Mouse (Mus musculus) embryo, embryonic 10.5 days (tissue): ENCODE measurements around the gene Ndufs1.
"Not testable (repeated sequence)": the region's sequence is repeated elsewhere in the genome, so short reads cannot be mapped to it uniquely, and the experiment has no call there.

Experiments
- DNase-seq: peaks from one replicate; pipeline ENCODE4 v3.0.0-alpha.2; 2015; ENCODE audit warnings: low spot score

Ndufs1 gene

GRCm38 (mm10) chr1:63182636-63183270 lies 6.1 kb upstream of the Ndufs1 start:
- DNase-seq: peak; percentile 78

DNA sequence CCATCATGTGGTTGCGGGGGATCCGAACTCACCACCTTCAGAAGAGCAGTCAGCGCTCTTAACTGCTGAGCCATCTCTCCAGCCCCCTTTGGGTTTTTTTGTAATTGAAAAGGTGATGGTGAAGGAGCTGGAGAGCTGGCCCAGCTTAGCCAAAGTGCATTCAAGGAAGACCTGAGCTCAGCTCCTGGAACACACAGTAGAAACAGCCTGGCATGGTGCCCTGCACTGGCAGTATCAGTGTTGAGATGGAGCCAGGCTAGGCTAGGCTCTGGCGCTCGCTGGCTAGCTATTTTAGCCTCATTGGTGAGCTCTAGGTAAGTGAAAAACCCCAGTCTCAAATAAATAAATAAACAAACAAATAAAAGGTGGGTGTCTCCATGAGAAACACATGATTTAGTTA lies 5.6 kb upstream of the Ndufs1 start:
- no peak for DNase-seq

DNA sequence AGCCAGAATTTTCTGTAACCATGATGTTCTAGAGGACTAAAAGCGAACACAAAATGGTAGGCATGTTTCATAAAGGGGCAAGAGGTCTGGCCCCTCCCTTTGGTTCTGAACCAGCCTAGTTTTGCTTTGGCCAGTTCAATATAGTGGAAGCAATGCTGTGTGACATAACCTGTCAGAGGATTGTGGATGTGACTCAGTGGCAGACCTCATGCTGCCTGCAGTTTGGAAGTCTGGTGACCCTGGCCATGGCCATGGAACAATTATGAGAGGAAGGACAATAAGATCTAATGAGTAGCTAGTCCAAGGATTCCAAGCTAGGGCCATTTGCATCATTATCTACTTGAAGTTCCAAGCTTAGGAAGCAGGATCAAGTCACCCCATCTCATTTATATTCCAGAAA lies 4.8 kb upstream of the Ndufs1 start:
- no peak for DNase-seq

DNA sequence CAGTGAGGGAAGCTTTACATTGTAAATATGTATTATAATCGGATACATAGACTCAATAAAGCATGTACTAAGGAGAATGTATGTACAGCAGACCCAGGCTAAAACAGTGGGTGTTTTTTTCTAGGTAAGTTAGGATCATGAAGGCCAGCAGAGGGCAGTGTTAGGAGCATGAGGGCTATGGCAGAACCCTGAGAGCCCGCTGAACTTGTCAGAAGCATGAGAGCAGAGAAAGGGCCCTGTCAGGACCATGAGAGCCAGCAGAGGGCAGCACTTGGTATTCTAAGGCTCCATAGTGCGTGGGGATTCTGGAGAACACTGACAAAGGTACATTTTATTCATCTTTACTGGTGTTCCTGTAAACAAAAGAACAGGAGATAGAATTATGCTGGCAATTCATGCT lies 4.4 kb upstream of the Ndufs1 start:
- peak; percentile 99 for DNase-seq

GRCm38 (mm10) chr1:63180575-63180974 lies 3.9 kb upstream of the Ndufs1 start:
- DNase-seq: not testable (repeated sequence)

- no peak for DNase-seq
Measured at GRCm38 (mm10) chr1:63180122-63180521, 3.5 kb upstream of the Ndufs1 start.

GRCm38 (mm10) chr1:63178308-63178707 lies 1.7 kb upstream of the Ndufs1 start:
- DNase-seq: no peak

GRCm38 (mm10) chr1:63176259-63176603 lies 402 bp downstream of the Ndufs1 start:
- no peak for DNase-seq

DNA sequence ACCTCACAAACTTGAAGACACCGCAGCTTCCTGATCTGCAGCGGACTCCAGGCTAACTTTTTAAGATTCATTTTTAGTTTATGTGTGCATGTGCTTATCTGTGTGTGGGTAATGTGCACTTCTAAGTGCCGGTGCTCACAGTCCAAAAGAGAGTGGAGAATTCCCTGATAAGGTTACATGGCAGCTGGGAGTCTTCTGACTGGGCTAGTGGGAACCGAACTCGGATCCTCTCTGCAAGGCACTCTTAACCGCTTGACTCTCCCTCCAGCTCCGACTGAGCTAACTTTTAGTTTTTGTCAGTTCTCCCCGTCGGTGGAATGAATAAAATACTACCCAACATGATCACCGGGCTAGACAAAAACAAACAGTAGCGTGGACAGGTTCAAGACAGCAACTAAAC lies 780 bp downstream of the Ndufs1 start:
- no peak for DNase-seq

GRCm38 (mm10) chr1:63168638-63169037 lies 8.0 kb downstream of the Ndufs1 start:
- no peak for DNase-seq

DNA sequence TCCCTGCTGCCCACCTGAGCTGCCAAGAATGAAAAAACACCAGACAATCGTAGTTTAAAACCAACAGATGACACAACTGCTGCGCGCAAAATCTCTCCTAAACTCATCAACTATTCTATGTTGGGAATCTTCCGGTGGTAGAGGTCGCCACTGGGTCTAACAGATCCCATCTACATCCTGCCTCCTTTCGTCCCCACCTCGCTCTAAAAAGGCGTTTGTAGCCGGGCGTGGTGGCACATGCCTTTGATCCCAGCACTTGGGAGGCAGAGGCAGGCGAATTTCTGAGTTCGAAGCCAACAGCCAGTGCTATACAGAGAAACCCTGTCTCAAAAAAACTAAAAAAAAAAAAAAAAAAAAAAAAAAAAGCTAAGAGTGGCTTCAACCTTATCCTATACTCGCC lies 36.4 kb downstream of the Ndufs1 start:
- no peak for DNase-seq

DNA sequence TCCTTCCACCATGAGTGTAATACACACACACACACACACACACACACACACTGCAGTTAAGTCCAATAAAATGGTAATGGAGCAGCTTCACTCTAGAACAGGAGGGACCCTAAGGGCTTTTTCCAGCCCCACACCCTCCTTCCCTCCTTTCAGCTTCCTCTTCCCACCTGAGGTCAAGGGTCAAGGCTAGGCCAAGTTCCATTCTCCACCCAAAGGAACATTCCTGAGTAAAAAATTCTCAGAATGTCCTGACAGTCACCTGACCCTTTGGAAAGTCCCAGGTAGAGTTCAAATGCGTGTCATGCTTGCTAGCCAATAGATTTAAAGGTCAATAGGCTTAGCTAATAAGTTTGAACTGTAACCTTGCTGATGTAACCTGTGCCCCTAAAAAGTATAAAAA lies 38.0 kb downstream of the Ndufs1 start:
- DNase-seq: not testable (repeated sequence)

- no peak for DNase-seq
Measured at GRCm38 (mm10) chr1:63137971-63138370, 38.7 kb downstream of the Ndufs1 start.

- no peak for DNase-seq
Measured at GRCm38 (mm10) chr1:63134530-63134929, 42.1 kb downstream of the Ndufs1 start.

DNA sequence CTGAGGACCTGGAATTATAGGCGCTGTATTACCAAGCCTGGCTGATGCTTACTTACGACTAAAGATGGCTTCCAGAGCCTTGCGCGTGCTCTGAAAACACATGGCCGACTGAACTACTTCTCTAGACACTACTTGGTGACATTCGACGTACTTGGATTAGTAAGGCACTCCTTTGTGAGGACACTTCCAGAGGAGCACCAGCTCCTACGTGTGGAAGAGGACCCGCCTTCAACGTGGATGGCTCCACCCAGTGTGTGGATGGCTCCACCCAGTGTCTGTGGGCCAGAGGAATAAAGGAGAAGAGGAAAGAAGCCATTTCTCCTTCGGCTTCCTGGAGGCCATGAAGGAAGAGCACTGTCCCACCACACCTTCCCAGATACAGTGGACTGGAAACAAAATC lies 44.9 kb downstream of the Ndufs1 start:
- DNase-seq: no peak

- DNase-seq: no peak
Measured at GRCm38 (mm10) chr1:63130883-63131282, 45.8 kb downstream of the Ndufs1 start.

DNA sequence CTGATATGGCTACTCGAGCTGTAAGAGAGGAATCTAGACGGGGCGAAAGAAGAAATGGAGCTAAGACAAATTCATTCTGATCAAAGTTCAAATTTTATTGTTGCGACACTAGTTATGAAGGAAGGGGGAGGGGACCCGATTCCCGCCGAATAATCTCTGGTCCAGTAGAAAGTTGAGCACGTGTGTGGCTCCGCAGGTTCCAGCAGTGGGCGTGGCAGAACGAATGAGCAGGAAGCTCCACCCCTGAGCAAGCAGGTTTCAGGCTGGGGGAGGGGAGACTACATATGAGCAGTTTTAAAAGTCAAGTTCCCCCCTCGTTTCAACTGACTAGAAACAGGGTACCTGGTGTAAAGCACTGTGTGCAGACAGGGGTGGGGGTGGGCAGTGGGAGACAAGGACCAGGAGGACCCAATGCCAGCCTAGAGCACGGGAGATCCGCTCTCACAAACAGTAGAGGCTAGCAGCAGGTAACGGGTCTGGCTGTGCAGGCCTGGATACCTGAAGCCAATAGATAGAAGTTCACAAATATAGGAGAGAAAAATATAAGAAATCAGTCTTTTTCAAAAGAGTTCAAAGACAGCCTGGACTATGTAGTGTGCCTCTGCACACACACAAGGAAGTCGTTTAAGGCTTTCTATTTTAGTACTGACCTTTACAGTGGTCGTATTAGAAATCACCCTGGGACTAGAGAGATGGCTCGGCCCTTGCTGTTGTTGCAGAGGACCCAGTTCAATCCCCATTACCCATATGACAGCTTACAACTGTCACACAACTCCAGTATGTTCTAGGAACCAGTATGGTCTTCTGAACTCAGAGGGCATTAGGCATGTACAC lies 46.6 kb downstream of the Ndufs1 start:
- peak; percentile 25 for DNase-seq

DNA sequence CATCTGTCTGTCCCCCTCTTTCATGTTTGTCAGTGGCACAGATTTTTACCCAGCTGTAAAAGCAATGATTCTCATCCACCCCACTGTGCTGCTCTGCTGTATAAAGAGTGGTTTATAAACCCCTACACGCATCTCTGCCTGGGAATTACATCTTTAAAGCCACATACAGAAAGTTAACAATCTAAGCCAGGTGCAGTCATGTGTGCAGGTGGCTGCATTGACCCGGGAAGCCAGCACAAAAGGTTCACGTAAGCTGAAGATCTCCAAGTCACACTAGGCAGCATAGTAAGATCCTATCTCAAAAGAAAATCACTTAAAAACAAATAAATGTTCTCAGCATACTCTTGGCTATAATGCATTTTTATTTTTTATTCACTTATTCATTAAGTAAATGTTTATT lies 47.4 kb downstream of the Ndufs1 start:
- DNase-seq: peak; percentile 19

- DNase-seq: no peak
Measured at GRCm38 (mm10) chr1:63126206-63126605, 50.4 kb downstream of the Ndufs1 start.

DNA sequence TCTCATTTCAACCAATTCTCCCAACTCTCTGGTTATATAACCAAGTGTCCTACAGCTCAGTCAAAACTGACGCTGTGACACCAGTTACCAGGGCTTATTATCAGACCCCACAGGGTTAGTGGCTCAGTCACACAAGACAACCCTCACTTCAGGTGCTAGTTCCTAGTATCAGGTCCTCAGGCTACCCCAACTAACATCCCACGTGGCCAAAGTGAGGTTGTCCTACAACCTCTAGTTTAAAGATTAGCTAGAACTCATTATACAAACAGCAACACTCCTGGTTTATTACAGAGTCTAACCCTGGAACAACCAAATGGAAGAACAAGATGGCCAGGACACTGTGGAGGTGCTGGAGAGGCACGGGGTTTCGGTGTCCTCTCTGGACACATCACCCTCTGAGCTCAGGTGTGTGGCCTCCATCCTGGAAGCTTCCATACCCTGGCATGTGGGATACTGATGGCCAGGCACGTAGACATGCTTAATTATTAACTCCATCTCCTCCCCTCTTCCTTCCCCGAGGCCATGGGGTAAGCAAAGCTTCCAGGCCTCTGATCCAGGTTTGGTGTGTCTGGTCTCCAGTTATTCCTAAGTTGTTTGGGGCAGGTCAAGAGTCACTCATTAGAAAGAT lies 52.7 kb downstream of the Ndufs1 start:
- no peak for DNase-seq

DNA sequence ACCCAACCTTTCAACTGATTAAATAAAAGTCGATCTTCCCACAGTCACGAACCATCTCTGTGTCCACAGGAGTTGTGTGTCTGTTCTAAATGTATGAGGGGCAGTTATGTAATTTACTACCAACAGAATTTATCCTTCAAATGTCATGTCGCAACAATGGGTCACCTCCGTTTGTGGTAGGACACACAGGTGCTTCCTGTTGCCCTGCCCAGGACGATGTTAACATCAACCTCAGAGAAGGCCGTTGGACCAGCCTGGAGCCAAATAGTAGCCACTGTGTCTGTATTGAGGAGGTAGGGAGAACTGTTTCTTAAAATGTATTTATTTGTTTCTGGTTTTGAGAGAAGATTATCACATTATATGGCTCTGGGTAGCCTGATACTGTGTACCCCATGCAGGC lies 54.6 kb downstream of the Ndufs1 start:
- no peak for DNase-seq

GRCm38 (mm10) chr1:63120382-63120781 lies 56.3 kb downstream of the Ndufs1 start:
- no peak for DNase-seq

- no peak for DNase-seq
Measured at GRCm38 (mm10) chr1:63119675-63120074, 57.0 kb downstream of the Ndufs1 start.
